Mouse (Mus musculus) T-helper 2 cell (primary cell): ENCODE data around the gene Ndufaf3.
"Not testable (repeated sequence)": the region's sequence is repeated elsewhere in the genome, so short reads cannot be mapped to it uniquely, and the experiment has no call there.

ENCODE experiments used
- in situ Hi-C: fragments of 300-600 bp; cut with MboI, MseI; formaldehyde crosslinking; loops from one replicate; pipeline ENCODE4 v1.15.1; 2025; ENCODE audit warnings: high pct_unique_total_duplicates

Ndufaf3 gene

DNA sequence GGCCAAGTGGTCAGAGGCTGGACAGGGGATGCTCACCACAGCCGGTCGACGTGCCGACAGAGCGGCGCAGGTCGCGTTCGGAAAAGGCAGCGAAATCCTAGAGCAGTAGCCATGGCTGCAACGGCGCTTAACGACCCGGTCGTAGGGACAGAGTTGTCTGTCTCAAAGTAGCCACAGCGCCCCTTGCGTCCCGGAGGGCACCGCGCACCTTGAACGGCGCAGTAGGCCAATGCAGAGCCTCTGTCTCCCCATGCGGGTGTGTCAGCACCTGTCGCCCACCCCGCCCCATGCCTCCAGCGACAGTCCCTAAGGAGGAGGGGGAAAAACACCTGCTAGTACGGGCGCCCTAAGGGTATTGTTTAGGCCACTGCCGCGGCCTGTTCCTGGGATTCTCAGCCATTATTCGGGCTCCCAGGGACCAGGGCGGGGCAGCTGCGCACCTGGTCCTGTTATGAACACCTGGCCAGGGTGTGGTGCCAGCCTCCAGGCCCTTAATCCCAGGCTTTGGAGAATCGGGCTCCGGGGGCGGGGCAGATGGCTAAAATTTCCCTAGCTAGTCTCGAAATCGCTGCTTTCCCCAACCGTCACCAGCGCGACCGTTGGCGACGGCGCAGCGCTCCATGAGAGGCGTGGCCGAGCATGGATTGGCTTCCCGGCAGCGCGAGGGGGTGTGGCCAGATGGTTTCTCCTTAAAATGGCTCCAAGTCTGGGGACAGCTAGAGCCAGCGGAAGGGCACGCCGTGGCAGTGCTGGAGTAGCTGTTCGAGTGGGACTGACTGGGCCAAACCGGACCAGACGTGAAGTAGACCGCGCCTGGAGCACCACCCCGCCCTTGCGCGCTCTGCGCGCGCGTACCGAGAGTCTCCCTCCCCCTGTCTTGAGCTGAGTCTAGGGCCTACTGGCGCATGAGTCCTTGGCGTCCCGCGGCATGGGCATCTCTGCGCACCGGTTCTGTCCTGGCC is at the start of gene Ndufaf3:
TSS of gene Ndufaf3 (minus strand) at position 620 of the 962 bp plus-strand sequence.
- in situ Hi-C loops: loop anchor here (5.0 kb wide), 1 partner anchor 485 kb away; no protein-coding TSS in a partner anchor

GRCm38 (mm10) chr9:108611488-108611887 is 44.3 kb upstream of the Ndufaf3 start:
- in situ Hi-C loops: no loop called here

- in situ Hi-C loops: no loop called here
Observed at GRCm38 (mm10) chr9:108608889-108609288, 41.7 kb upstream of the Ndufaf3 start.

DNA sequence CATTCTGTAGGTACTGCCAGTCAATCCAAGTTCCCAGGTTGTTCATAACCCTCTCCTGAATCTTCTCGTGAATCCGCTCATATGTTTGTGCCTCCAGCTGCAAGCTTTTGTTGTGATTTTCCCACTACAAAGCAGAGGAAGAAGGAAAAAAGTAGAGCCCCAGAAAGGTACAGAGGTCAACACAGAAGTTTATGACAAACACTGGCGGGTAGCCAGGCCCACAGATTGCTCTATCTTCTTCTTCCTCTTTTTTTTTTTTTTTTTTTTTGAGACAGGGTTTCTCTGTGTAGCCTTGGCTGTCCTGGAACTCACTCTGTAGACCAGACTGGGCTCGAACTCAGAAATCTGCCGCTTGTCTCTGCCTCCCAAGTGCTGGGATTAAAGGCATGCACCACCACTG is 40.7 kb upstream of the Ndufaf3 start:
- in situ Hi-C loops: not testable (repeated sequence)

- in situ Hi-C loops: no loop called here
Observed at GRCm38 (mm10) chr9:108601986-108602385, 34.8 kb upstream of the Ndufaf3 start.

GRCm38 (mm10) chr9:108600011-108600410 is 32.8 kb upstream of the Ndufaf3 start:
- in situ Hi-C loops: no loop called here

DNA sequence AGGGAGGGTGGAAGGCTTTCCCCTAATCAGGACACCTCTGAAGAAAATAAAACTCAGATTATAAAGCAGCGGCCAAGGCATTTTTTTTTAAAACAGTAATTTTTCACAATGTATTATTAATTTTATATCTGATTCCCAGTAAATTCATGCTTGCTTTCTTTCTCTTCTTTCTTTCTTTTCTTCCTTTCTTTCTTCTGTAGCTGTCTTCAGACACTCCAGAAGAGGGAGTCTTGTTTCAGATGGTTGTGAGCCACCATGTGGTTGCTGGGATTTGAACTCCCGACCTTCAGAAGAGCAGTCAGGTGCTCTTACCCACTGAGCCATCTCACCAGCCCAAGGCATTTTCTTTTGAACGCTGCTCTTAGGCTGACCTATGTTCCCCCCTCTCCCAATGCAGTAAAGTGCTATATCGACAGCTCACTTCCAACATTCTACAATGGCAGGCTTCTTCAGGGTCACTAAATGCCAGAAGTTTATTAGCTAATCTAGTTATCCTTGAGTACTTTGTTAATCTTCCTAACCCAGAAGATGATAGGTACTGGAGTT is 31.9 kb upstream of the Ndufaf3 start:
- in situ Hi-C loops: no loop called here

- in situ Hi-C loops: no loop called here
Observed at GRCm38 (mm10) chr9:108596998-108597764, 29.9 kb upstream of the Ndufaf3 start, which contains the start of gene P4htm. Gene P4htm, minus strand, starts transcription at chr9:108597667.

DNA sequence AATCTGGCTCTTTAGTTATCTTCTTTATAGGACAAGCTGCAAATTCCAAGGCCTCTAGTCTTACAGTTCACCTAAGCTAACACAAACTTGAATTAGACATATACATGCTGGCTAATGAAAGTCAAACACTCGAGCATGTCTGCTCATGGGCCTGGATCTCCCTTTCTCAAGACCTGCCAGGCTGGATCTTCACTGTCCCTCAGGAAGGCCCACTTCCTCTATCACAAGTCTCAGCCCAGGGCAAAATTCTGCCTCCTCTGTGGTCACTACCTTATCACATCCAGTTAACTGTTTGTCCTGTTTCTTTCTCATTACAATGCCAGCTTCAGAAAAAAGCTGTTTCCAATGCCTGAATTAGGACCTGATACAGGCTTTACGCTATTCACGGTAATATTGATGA is 27.1 kb upstream of the Ndufaf3 start:
- in situ Hi-C loops: no loop called here

- in situ Hi-C loops: no loop called here
Observed at GRCm38 (mm10) chr9:108591462-108591861, 24.2 kb upstream of the Ndufaf3 start.

DNA sequence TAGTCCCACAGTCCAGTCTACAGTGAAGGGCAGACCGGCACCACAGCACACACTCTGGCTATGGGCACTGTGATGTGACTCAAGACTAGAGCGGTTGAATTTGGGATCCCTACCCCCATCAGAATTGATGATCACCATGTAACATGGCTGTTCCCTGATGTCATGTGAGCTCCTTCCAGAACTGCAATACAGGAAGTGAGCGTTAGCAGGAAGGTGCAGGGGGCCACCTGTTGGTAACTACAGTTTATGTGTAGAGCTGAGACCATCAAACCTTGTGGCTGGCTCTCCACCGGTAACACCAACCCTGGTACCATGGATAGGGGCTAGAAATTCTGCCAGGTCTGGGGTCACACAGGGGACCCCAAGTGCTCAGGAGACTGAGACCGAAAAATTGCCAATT is 22.0 kb upstream of the Ndufaf3 start:
- in situ Hi-C loops: no loop called here

DNA sequence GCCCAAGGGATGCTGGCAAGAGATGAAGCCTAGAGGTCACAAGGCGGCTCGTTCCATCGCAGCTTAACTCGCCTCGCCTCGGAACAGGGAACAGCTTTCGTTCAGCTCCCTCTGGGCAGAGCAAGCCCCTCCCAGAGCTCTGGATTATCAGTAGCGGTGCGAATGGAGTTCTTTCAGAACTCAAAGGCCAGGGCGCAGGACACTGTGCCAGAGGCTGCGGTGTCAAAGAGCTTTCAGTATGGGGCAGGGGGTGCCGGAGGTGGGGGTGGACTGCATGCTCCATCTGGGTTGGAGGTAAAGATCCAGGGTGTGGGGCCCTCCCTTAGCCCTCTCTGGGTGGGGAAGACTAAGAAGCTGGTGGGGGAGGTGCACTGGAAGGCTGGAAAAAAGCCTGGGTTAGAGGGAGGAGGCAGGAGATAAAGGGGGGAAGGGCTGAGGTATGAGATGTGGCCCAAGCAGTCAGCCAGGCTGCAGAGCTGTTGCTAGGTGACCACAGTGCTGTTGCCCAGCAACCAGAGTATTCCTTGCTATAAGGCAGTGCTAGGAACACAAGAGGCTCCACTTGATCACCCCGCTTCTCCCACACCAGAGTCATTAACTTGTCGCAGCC is 20.4 kb upstream of the Ndufaf3 start:
- in situ Hi-C loops: no loop called here

DNA sequence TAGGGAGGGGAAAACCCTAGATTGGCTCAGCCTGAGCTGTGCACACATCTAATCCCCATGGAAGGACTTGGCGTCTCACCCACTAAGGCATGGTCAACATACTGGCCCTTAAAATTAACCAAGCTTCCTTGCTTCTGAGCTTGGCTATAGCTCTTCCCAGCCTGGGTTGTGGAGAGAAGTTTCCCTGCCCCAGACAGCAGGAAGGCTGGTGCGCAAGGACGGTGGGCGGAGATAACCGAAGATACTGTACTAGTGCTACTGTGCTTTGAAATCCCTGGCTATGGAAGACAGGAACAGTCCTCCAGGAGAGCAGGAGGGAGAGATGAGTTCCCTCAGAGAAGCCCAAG is 12.1 kb upstream of the Ndufaf3 start:
- in situ Hi-C loops: loop anchor here (5.0 kb wide), 1 partner anchor 68 kb away; the partner anchor contains the start of gene Arih2

- in situ Hi-C loops: loop anchor here (5.0 kb wide), 1 partner anchor 69 kb away; the partner anchor contains the start of gene Arih2
Observed at GRCm38 (mm10) chr9:108578545-108579343, 11.5 kb upstream of the Ndufaf3 start, which contains the start of gene Wdr6. Gene Wdr6, minus strand, starts transcription at chr9:108578739.

GRCm38 (mm10) chr9:108577934-108578544 is 10.8 kb upstream of the Ndufaf3 start:
- in situ Hi-C loops: loop anchor here (5.0 kb wide), 1 partner anchor 69 kb away; the partner anchor contains the start of gene Arih2

GRCm38 (mm10) chr9:108577025-108577424 is 9.8 kb upstream of the Ndufaf3 start:
- in situ Hi-C loops: loop anchor here (5.0 kb wide), 1 partner anchor 70 kb away; the partner anchor contains the start of gene Arih2

DNA sequence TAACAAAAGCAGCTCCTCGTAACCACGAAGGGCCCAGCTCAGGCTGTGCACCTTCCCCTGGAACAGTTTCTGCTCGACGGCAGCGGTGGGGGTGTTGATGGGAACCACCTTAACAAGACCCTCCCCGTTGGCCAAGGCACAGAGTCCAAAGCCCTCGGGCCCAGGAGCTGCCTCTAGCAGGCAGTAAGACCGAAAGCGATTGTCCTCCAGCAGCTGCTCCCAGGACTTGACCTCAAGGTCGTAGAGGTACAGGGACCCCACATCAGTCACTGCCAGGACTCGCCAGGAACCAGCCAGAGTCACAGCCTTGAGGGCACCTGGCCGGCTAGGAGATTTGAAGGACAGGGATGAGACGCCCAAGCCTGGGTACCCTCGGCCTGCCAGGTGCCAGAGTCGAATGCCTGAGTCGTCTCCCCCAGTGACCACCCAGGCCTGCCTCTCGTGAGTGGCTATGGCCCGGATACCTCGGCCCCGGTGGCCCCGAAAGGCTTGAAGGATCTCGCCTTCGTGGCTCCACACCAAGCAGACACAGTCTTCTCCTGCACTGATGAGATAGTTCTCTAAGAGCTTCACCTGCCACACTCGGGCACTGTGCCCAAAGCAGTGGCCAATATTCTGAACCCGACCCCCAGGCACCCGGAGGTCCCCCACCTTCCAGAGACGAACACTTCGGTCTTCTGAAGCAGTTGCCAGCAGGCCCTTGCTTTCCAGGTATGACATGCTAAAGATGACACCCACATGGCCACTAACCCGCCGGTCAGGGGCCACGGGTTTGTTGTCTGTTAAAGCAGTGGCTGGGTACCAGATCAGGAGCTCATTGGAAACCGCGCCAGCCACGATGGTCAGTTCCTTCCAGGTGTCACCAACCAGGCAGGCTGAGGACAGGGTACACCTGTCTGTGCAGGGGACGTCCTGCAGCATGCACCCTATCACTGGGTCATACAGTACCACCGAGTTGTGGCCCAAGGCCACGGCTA is 8.4 kb upstream of the Ndufaf3 start:
- in situ Hi-C loops: loop anchor here (5.0 kb wide), 1 partner anchor 72 kb away; the partner anchor contains the start of gene Arih2

DNA sequence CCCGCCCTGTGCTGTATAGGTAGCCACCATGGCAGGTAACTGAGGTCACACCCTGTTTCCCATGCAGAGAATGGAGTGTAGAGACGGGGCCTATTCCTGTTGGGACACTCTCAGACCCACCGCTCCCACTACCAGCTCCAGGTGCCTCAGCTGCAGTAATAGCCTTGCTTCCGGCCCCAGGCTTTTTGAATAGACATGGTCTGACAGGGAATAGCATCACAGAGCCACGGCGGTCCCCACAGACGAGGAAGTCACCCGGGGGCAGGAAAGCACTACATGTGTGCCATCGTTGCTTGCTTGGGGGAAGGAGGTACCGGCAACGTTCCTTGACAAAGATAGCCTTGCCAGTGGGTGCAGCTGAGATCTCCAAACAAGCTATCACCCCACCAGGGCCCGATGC is 7.7 kb upstream of the Ndufaf3 start:
- in situ Hi-C loops: loop anchor here (5.0 kb wide), 1 partner anchor 72 kb away; the partner anchor contains the start of gene Arih2
